Comparison of ENCODE assay signal across 11 mouse cellular contexts in genomic region chr1:133920401-133920800, GRCm38 (mm10). TPM values are rescaled to one million over a fixed set of nuclear protein-coding genes. Genes with fewer than 3 reads are reported as not detected.
DNase-seq lines count a peak whose midpoint lies in the region; ATAC-seq and TF ChIP-seq lines count a peak whose summit lies in the region.
"Had no signal": no experiment of that assay in that cellular context is flagged by ENCODE, and none has a peak within 500 bp of the region (broad histone marks: within the 10 kb centered on the region; RNA-seq: fewer than 3 reads in every experiment).

No protein-coding gene starts in this region.

- H3K4me2 ChIP-seq in forebrain, embryonic 12.5 days: peak overlapping the region; percentile 11; the same call in 1 of the 2 replicates
- H3K4me2 ChIP-seq in forebrain, embryonic 16.5 days (ENCODE audit: low read length): no peak overlapping the region
- H3K4me2 ChIP-seq in limb, embryonic 12.5 days: peak overlapping the region; percentile 35
- peak overlapping the region; percentile 35 for H3K4me2 ChIP-seq in limb, embryonic 14.5 days (replicated peaks; ENCODE audit: low read depth, low read length, severe bottlenecking)

- H3K9ac ChIP-seq in forebrain, embryonic 12.5 days: no peak overlapping the region
- H3K9ac ChIP-seq in forebrain, embryonic 16.5 days (replicated peaks; ENCODE audit: low read depth, low read length): no peak overlapping the region
- no peak overlapping the region for H3K9ac ChIP-seq in limb, embryonic 12.5 days (replicated peaks)
- H3K9ac ChIP-seq in limb, embryonic 14.5 days (ENCODE audit: low read depth, low read length, severe bottlenecking): 0 out of 2 replicates have a peak overlapping the region, but pooled peaks have one; percentile 37

- no peaks in the 10 kb centered on the region for H3K36me3 ChIP-seq in forebrain, embryonic 12.5 days (replicated peaks)
- H3K36me3 ChIP-seq in forebrain, embryonic 16.5 days (ENCODE audit: control insufficient read depth, insufficient read depth): no peaks in the 10 kb centered on the region
- no peaks in the 10 kb centered on the region for H3K36me3 ChIP-seq in limb, embryonic 12.5 days
- no peaks in the 10 kb centered on the region for H3K36me3 ChIP-seq in limb, embryonic 10.5 days
- no peaks in the 10 kb centered on the region for H3K36me3 ChIP-seq in limb, embryonic 14.5 days (ENCODE audit: control insufficient read depth, insufficient read depth, low read length)

- peaks cover 36% of the 10 kb centered on the region for H3K4me1 ChIP-seq in forebrain, embryonic 12.5 days
- H3K4me1 ChIP-seq in forebrain, embryonic 16.5 days (replicated peaks; ENCODE audit: control insufficient read depth, insufficient read depth, low read length): peaks cover 36% of the 10 kb centered on the region
- peaks cover 49% of the 10 kb centered on the region for H3K4me1 ChIP-seq in limb, embryonic 12.5 days (replicated peaks)
- peaks cover 38% of the 10 kb centered on the region for H3K4me1 ChIP-seq in limb, embryonic 10.5 days
- H3K4me1 ChIP-seq in limb, embryonic 14.5 days (ENCODE audit: control insufficient read depth, insufficient read depth, low read length): peaks cover 44% of the 10 kb centered on the region

- 11% methylated on average over 3 of the region's 3 CpGs for WGBS in forebrain, embryonic 12.5 days
- 11% methylated on average over 3 of the region's 3 CpGs for WGBS in forebrain, embryonic 16.5 days
- 74% methylated on average over 3 of the region's 3 CpGs for WGBS in limb, embryonic 12.5 days
- WGBS in limb, embryonic 10.5 days: 72% methylated on average over 3 of the region's 3 CpGs
- WGBS in limb, embryonic 14.5 days: 66% methylated on average over 3 of the region's 3 CpGs

- peak overlapping the region; percentile 3; the same call in 1 of the 2 replicates for H3K27ac ChIP-seq in forebrain, embryonic 12.5 days
- no peak overlapping the region for H3K27ac ChIP-seq in forebrain, embryonic 16.5 days (ENCODE audit: low read length)
- 0 out of 2 replicates have a peak overlapping the region, but pooled peaks have one; percentile 77 for H3K27ac ChIP-seq in limb, embryonic 12.5 days
- no peak overlapping the region for H3K27ac ChIP-seq in limb, embryonic 10.5 days
- H3K27ac ChIP-seq in limb, embryonic 14.5 days (replicated peaks; ENCODE audit: low read depth, low read length): no peak overlapping the region

- H3K9me3 ChIP-seq in forebrain, embryonic 12.5 days: no peaks in the 10 kb centered on the region
- no peaks in the 10 kb centered on the region for H3K9me3 ChIP-seq in forebrain, embryonic 16.5 days (ENCODE audit: control insufficient read depth, low read length)
- no peaks in the 10 kb centered on the region for H3K9me3 ChIP-seq in limb, embryonic 12.5 days
- no peaks in the 10 kb centered on the region for H3K9me3 ChIP-seq in limb, embryonic 10.5 days (replicated peaks)
- H3K9me3 ChIP-seq in limb, embryonic 14.5 days (ENCODE audit: control insufficient read depth, low read length): no peaks in the 10 kb centered on the region
- H3K9me3 ChIP-seq: megakaryocyte, embryonic 14.5 days had no signal

- TF ChIP-seq POLR2A in limb, embryonic 14.5 days (IDR thresholded peaks at IDR 0.05; ENCODE audit: borderline replicate concordance, extremely low read depth, insufficient read depth, insufficient read length): no peak

- DNase-seq in limb, embryonic 10.5 days (ENCODE audit: low spot score): no peak
- peak; percentile 36 for DNase-seq in NIH3T3 (ENCODE audit: low read depth)
- DNase-seq in limb, embryonic 14.5 days (ENCODE audit: low spot score): no peak
- DNase-seq in right cerebral cortex, adult 2 months (ENCODE audit: low spot score in 2 of 2): no peak
- no peak for DNase-seq in cerebellum, adult 8-10 months
- DNase-seq: adrenal gland, adult 8-10 months; cerebellum, adult 11 months had no signal

- H3K27me3 ChIP-seq in forebrain, embryonic 12.5 days: peaks cover 11% of the 10 kb centered on the region
- H3K27me3 ChIP-seq in forebrain, embryonic 16.5 days (replicated peaks; ENCODE audit: control insufficient read depth, insufficient read depth, low read length): no peaks in the 10 kb centered on the region
- no peaks in the 10 kb centered on the region; the same call in 1 of the 2 replicates for H3K27me3 ChIP-seq in limb, embryonic 12.5 days
- H3K27me3 ChIP-seq in limb, embryonic 10.5 days (ENCODE audit: low read depth, poor library complexity, severe bottlenecking): peaks cover 35% of the 10 kb centered on the region; the same call in 1 of the 2 replicates
- H3K27me3 ChIP-seq in limb, embryonic 14.5 days (ENCODE audit: control insufficient read depth, insufficient read depth, low read length): no peaks in the 10 kb centered on the region

- no peak for ATAC-seq in forebrain, embryonic 12.5 days (ENCODE audit: low FRiP score)
- no peak for ATAC-seq in forebrain, embryonic 16.5 days
- no peak for ATAC-seq in limb, embryonic 12.5 days (ENCODE audit: insufficient number of reproducible peaks, insufficient read depth, low FRiP score, low TSS enrichment, low read depth)
- no peak for ATAC-seq in limb, embryonic 14.5 days (ENCODE audit: low FRiP score, low read depth)

- H3K4me3 ChIP-seq in forebrain, embryonic 12.5 days (replicated peaks): no peak overlapping the region
- no peak overlapping the region for H3K4me3 ChIP-seq in forebrain, embryonic 16.5 days (replicated peaks; ENCODE audit: low read length)
- no peak overlapping the region for H3K4me3 ChIP-seq in limb, embryonic 12.5 days (replicated peaks)
- H3K4me3 ChIP-seq in limb, embryonic 10.5 days: no peak overlapping the region
- H3K4me3 ChIP-seq in limb, embryonic 14.5 days (replicated peaks; ENCODE audit: low read length): no peak overlapping the region
- H3K4me3 ChIP-seq: megakaryocyte, embryonic 14.5 days had no signal

RNA-seq across cellular contexts. Expression of gene Prelp, which starts 0.8 kb away (rescaled TPM):
- 2.0 and 2.1 TPM in 2 replicates for polyA plus RNA-seq in forebrain, embryonic 12.5 days (2016; fragmentation: Nextera tagmentation; extraction: Ambion mirVana)
- polyA plus RNA-seq in forebrain, embryonic 16.5 days (2015; fragmentation: Nextera tagmentation; extraction: Ambion mirVana): 2.8 and 2.9 TPM in 2 replicates
- 2.0 and 3.2 TPM in 2 replicates for polyA plus RNA-seq in limb, embryonic 12.5 days (2016; fragmentation: Nextera tagmentation; extraction: Ambion mirVana)
- polyA plus RNA-seq in limb, embryonic 10.5 days (2016; fragmentation: Nextera tagmentation; extraction: Ambion mirVana): 0.18 and 0.56 TPM in 2 replicates
- polyA plus RNA-seq in limb, embryonic 14.5 days (2012; rRNA removed): 24.5 and 30.3 TPM in 2 replicates
- 13.9 TPM in 2 replicates for polyA plus RNA-seq in limb, embryonic 14.5 days (2014; fragmentation: Nextera tagmentation; extraction: Ambion mirVana)

RNA-seq across cellular contexts. Expression of gene Optc, which starts 12.6 kb away (rescaled TPM):
- polyA plus RNA-seq in forebrain, embryonic 12.5 days (2016; fragmentation: Nextera tagmentation; extraction: Ambion mirVana): 2.6 and 3.2 TPM in 2 replicates
- 1.7 and 2.2 TPM in 2 replicates for polyA plus RNA-seq in forebrain, embryonic 16.5 days (2015; fragmentation: Nextera tagmentation; extraction: Ambion mirVana)
- 0.27 and 0.41 TPM in 2 replicates for polyA plus RNA-seq in limb, embryonic 12.5 days (2016; fragmentation: Nextera tagmentation; extraction: Ambion mirVana)
- 0.24 and 0.41 TPM in 2 replicates for polyA plus RNA-seq in limb, embryonic 10.5 days (2016; fragmentation: Nextera tagmentation; extraction: Ambion mirVana)
- 2.4 and 3.7 TPM in 2 replicates for polyA plus RNA-seq in limb, embryonic 14.5 days (2012; rRNA removed)
- polyA plus RNA-seq in limb, embryonic 14.5 days (2014; fragmentation: Nextera tagmentation; extraction: Ambion mirVana): 1.0 and 1.1 TPM in 2 replicates

Comparison
In these comparisons a context has a peak if more than half of its experiments do, and no peak if none do; other contexts are left out.
1. H3K27ac ChIP-seq: peak in forebrain, embryonic 12.5 days (single experiment) and limb, embryonic 12.5 days (single experiment); none in forebrain, embryonic 16.5 days (single experiment), limb, embryonic 10.5 days (single experiment) and limb, embryonic 14.5 days (single experiment).